Mouse (Mus musculus) embryonic facial prominence, embryonic 11.5 days (tissue): Measurements from ENCODE around the gene Ninl. TPM values are rescaled to one million over a fixed set of nuclear protein-coding genes. Genes with fewer than 3 reads are reported as not detected.

Experiments
- ATAC-seq: fragments of 200-750 bp; cut with Nextera tagmentation; replicated peaks from 2 replicates; pipeline ENCODE4 v1.8.0; 2017; ENCODE audit warnings: low read depth; ENCODE audit not compliant: insufficient number of reproducible peaks, low FRiP score, low TSS enrichment
- DNase-seq: peaks from one replicate; pipeline ENCODE4 v3.0.0-alpha.2; 2015; ENCODE audit warnings: low spot score
- H3K27ac ChIP-seq: fragments of 300-500 bp; sonication (generic); replicated peaks from 2 replicates; pipeline ENCODE4 v1.5.1; 2014; ENCODE audit warnings: mild to moderate bottlenecking, low read depth, low read length, control low read depth
- H3K27me3 ChIP-seq: fragments of 300-500 bp; sonication (generic); 2 replicates; pipeline ENCODE4 v1.6.1; 2014; ENCODE audit warnings: mild to moderate bottlenecking, low read length, moderate library complexity, mixed read lengths; ENCODE audit not compliant: control insufficient read depth, insufficient read depth
- H3K36me3 ChIP-seq: fragments of 300-500 bp; sonication (generic); replicated peaks from 2 replicates; pipeline ENCODE4 v1.6.1; 2014; ENCODE audit warnings: low read depth, mild to moderate bottlenecking, low read length, moderate library complexity, mixed read lengths; ENCODE audit not compliant: control insufficient read depth, insufficient read depth
- H3K4me1 ChIP-seq: fragments of 300-500 bp; sonication (generic); 2 replicates; pipeline ENCODE4 v1.6.1; 2014; ENCODE audit warnings: low read length, mixed read lengths; ENCODE audit not compliant: control insufficient read depth, insufficient read depth
- H3K4me2 ChIP-seq: fragments of 300-500 bp; sonication (generic); 2 replicates; pipeline ENCODE4 v1.6.1; 2014; ENCODE audit warnings: low read depth, mild to moderate bottlenecking, control low read depth, low read length, moderate library complexity
- H3K4me3 ChIP-seq: fragments of 300-500 bp; sonication (generic); 2 replicates; pipeline ENCODE4 v1.5.1; 2014; ENCODE audit warnings: low read depth, low read length, control low read depth
- H3K9ac ChIP-seq: fragments of 300-500 bp; sonication (generic); replicated peaks from 2 replicates; pipeline ENCODE4 v1.6.1; 2014; ENCODE audit warnings: mild to moderate bottlenecking, control low read depth, low read length
- H3K9me3 ChIP-seq: fragments of 300-500 bp; sonication (generic); replicated peaks from 2 replicates; pipeline ENCODE4 v1.6.1; 2016; ENCODE audit warnings: mild to moderate bottlenecking, low read length, inconsistent platforms, mixed read lengths; ENCODE audit not compliant: control insufficient read depth
- WGBS: fragments of 180-500 bp; shearing (Covaris S2); extraction: QIAGEN DNeasy Blood & Tissue Kit; methylation state at CpG from one replicate; pipeline ENCODE4 v1.1.7; 2014; 5-methylcytosine and 5-hydroxymethylcytosine counted together
- polyA plus RNA-seq: library from polyadenylated mRNA; unstranded; fragments of >200 nt; fragmentation: Nextera tagmentation; extraction: Ambion mirVana; gene quantifications from 2 replicates; pipeline ENCODE4 v1.2.1, GENCODE M21; 2014

Ninl gene
- polyA plus RNA-seq, 1 experiment from 2014 or later = 9.0 TPM

DNA sequence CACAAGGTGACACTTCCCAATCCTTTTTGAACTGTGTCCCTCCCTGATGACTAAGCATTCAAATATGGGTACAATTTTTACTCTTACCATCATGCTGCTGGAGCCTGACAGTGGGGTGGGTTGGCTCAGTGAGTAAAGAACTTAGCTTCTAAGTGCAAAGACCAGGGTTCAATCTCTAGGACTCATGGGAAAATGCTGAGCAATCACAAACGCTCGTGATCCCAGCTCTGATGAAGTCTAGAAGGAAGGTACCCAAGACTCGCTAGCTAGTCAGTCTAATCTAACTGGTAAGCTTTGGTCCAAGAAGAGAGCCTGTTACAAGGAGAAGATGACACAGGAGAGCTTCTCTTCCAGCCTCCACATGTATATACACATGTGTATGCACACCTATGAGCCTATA is 4.7 kb downstream of the Ninl start:
- Histone ChIP-seq H3K4me2 (no peak overlapping the region), H3K36me3 (no peaks in the 10 kb centered on the region), H3K9ac (no peak overlapping the region), H3K27me3 (no peaks in the 10 kb centered on the region), H3K27ac (no peak overlapping the region), H3K9me3 (no peaks in the 10 kb centered on the region), H3K4me3 (no peak overlapping the region), H3K4me1 (no peaks in the 10 kb centered on the region; the same call in 1 of the 2 replicates)
- no peak for DNase-seq
- WGBS = 91% methylated on average over 3 of the region's 3 CpGs
- ATAC-seq = no peak

- DNase-seq = no peak
- H3K4me2 ChIP-seq = no peak overlapping the region
- WGBS = 88% methylated on average over 10 of the region's 10 CpGs
Observed at GRCm38 (mm10) chr2:151021158-151021557, 18.0 kb downstream of the Ninl start.

GRCm38 (mm10) chr2:151015316-151015715 is 23.9 kb downstream of the Ninl start:
- 77% methylated on average over 2 of the region's 2 CpGs for WGBS
- Histone ChIP-seq H3K4me1 (no peaks in the 10 kb centered on the region), H3K4me2 (no peak overlapping the region), H3K9ac (no peak overlapping the region), H3K27ac (no peak overlapping the region), H3K36me3 (no peaks in the 10 kb centered on the region), H3K4me3 (no peak overlapping the region), H3K9me3 (no peaks in the 10 kb centered on the region), H3K27me3 (no peaks in the 10 kb centered on the region)
- no peak for DNase-seq
- no peak for ATAC-seq

More at GRCm38 (mm10) chr2:151021158-151021557, 18.0 kb downstream of the Ninl start:
- H3K9ac ChIP-seq = no peak overlapping the region
- no peaks in the 10 kb centered on the region for H3K27me3 ChIP-seq
- no peaks in the 10 kb centered on the region for H3K4me1 ChIP-seq
- no peaks in the 10 kb centered on the region for H3K36me3 ChIP-seq
- ATAC-seq = no peak
- no peak overlapping the region for H3K4me3 ChIP-seq
- H3K27ac ChIP-seq = no peak overlapping the region
- H3K9me3 ChIP-seq = no peaks in the 10 kb centered on the region

GRCm38 (mm10) chr2:151011273-151011672 is 27.9 kb downstream of the Ninl start:
- DNase-seq (no peak), ATAC-seq (no peak)
- H3K4me2 ChIP-seq = no peak overlapping the region
- 67% methylated on average over 1 of the region's 1 CpGs for WGBS
- no peak overlapping the region for H3K27ac ChIP-seq
- H3K36me3 ChIP-seq = no peaks in the 10 kb centered on the region
- no peaks in the 10 kb centered on the region for H3K27me3 ChIP-seq
- no peaks in the 10 kb centered on the region for H3K9me3 ChIP-seq
- no peak overlapping the region for H3K4me3 ChIP-seq
- H3K4me1 ChIP-seq = no peaks in the 10 kb centered on the region
- H3K9ac ChIP-seq = no peak overlapping the region

- no peaks in the 10 kb centered on the region for H3K27me3 ChIP-seq
- ATAC-seq = peak; percentile 59
- H3K27ac ChIP-seq = no peak overlapping the region
- H3K36me3 ChIP-seq = no peaks in the 10 kb centered on the region
- WGBS = 86% methylated on average over 1 of the region's 1 CpGs
- no peaks in the 10 kb centered on the region for H3K4me1 ChIP-seq
- no peaks in the 10 kb centered on the region for H3K9me3 ChIP-seq
- peak overlapping the region; percentile 92 for H3K9ac ChIP-seq
- H3K4me3 ChIP-seq = peak overlapping the region; percentile 74
- peak overlapping the region; percentile 88 for H3K4me2 ChIP-seq
- no peak for DNase-seq
Observed at GRCm38 (mm10) chr2:151009515-151010085, 29.6 kb downstream of the Ninl start.

- H3K4me2 ChIP-seq = peak overlapping the region; percentile 88
- DNase-seq (peak; percentile 80), ATAC-seq (peak; percentile 96)
- H3K9me3 ChIP-seq = no peaks in the 10 kb centered on the region
- WGBS = under 1% methylated on average over 50 of the region's 57 CpGs
- no peaks in the 10 kb centered on the region for H3K4me1 ChIP-seq
- H3K27me3 ChIP-seq = no peaks in the 10 kb centered on the region
- H3K36me3 ChIP-seq = no peaks in the 10 kb centered on the region
- peak overlapping the region; percentile 74 for H3K4me3 ChIP-seq
- peak overlapping the region; percentile 79 for H3K27ac ChIP-seq
- peak overlapping the region; percentile 92 for H3K9ac ChIP-seq
Observed at GRCm38 (mm10) chr2:151008939-151009509, 30.2 kb downstream of the Ninl start.

- H3K27ac ChIP-seq = peak overlapping the region; percentile 79; the same call in 1 of the 2 replicates
Observed at GRCm38 (mm10) chr2:151008517-151008932, 30.7 kb downstream of the Ninl start.

DNA sequence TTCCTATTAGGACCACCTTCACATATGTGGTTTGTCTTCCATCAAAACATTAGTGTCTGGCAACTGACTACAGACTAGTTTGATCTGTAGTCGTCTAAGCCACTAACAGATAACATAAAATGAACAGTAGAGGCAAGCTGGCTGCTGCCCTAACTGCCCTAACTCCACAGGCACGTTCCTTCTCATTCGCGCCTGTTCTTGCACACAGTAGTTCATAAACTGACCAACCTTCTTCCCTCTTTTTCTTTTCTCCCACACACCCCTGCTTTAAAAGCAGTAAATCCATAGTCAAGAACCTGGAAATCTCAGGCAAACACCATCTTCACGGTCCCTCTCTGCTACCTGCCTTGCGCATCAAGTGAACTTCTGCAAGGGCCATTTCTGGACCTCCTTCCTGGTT is 31.2 kb downstream of the Ninl start:
- no peaks in the 10 kb centered on the region for H3K4me1 ChIP-seq
- H3K9ac ChIP-seq = peak overlapping the region; percentile 92
- ATAC-seq (no peak), DNase-seq (no peak)
- H3K9me3 ChIP-seq = no peaks in the 10 kb centered on the region
- H3K4me3 ChIP-seq = peak overlapping the region; percentile 74
- H3K27me3 ChIP-seq = no peaks in the 10 kb centered on the region
- 47% methylated on average over 6 of the region's 6 CpGs for WGBS
- peak overlapping the region; percentile 88 for H3K4me2 ChIP-seq
- H3K36me3 ChIP-seq = no peaks in the 10 kb centered on the region
- no peak overlapping the region for H3K27ac ChIP-seq

More at GRCm38 (mm10) chr2:151008517-151008932, 30.7 kb downstream of the Ninl start:
- H3K9me3 ChIP-seq = no peaks in the 10 kb centered on the region
- no peaks in the 10 kb centered on the region for H3K36me3 ChIP-seq
- H3K4me3 ChIP-seq = peak overlapping the region; percentile 74
- no peaks in the 10 kb centered on the region for H3K27me3 ChIP-seq
- DNase-seq (no peak), ATAC-seq (peak; percentile 53)
- peak overlapping the region; percentile 88 for H3K4me2 ChIP-seq
- H3K9ac ChIP-seq = peak overlapping the region; percentile 92
- H3K4me1 ChIP-seq = no peaks in the 10 kb centered on the region
- under 1% methylated on average over 21 of the region's 21 CpGs for WGBS
